Mouse (Mus musculus) natural killer cell, adult 2 months (primary cell): ENCODE measurements around the gene Ddx47.

ENCODE experiments used
- DNase-seq, 2 experiments: peaks; one replicate each; pipeline ENCODE4 v3.0.0; 2022; ENCODE audit warnings: low spot score in 2 of 2

The Ddx47 gene

GRCm38 (mm10) chr6:135011048-135011733 is at the start of gene Ddx47:
Ddx47 (plus strand) TSS chr6:135011612.
- DNase-seq, result peak; percentile 89 to 94

- DNase-seq, result no peak
Measured at GRCm38 (mm10) chr6:134961858-134962517, 49.4 kb upstream of the Ddx47 start.

GRCm38 (mm10) chr6:134962518-134962893 is 48.9 kb upstream of the Ddx47 start:
- no peak for DNase-seq

GRCm38 (mm10) chr6:134963910-134964309 is 47.5 kb upstream of the Ddx47 start:
- DNase-seq, result no peak

GRCm38 (mm10) chr6:134966681-134967080 is 44.7 kb upstream of the Ddx47 start:
- no peak for DNase-seq

GRCm38 (mm10) chr6:134968326-134968725 is 43.1 kb upstream of the Ddx47 start:
- no peak for DNase-seq

GRCm38 (mm10) chr6:134969498-134969897 is 41.9 kb upstream of the Ddx47 start:
- DNase-seq, result no peak

GRCm38 (mm10) chr6:134972096-134972495 is 39.3 kb upstream of the Ddx47 start:
- DNase-seq, result no peak

- DNase-seq, result no peak
Measured at GRCm38 (mm10) chr6:134976628-134977027, 34.8 kb upstream of the Ddx47 start.

GRCm38 (mm10) chr6:134981231-134982062 is 30.0 kb upstream of the Ddx47 start, which contains the start of gene Apold1:
Apold1 (plus strand) TSS chr6:134981718.
- peak; percentile 5 to 22 for DNase-seq

GRCm38 (mm10) chr6:134983529-134984370 is 27.7 kb upstream of the Ddx47 start:
- DNase-seq, result peak; percentile 73 to 81

- DNase-seq, result peak in 1 of 2 experiments; percentile 9
Measured at GRCm38 (mm10) chr6:134984748-134985147, 26.7 kb upstream of the Ddx47 start.

GRCm38 (mm10) chr6:134988377-134988776 is 23.0 kb upstream of the Ddx47 start:
- no peak for DNase-seq

GRCm38 (mm10) chr6:134990674-134991073 is 20.7 kb upstream of the Ddx47 start:
- DNase-seq, result no peak

- DNase-seq, result no peak
Measured at GRCm38 (mm10) chr6:134994031-134994651, 17.3 kb upstream of the Ddx47 start.

- DNase-seq, result no peak
Measured at GRCm38 (mm10) chr6:134994985-134995384, 16.4 kb upstream of the Ddx47 start.

- DNase-seq, result peak; percentile 5 to 46
Measured at GRCm38 (mm10) chr6:134996918-134997317, 14.5 kb upstream of the Ddx47 start.

- DNase-seq, result no peak
Measured at GRCm38 (mm10) chr6:134998076-134998475, 13.3 kb upstream of the Ddx47 start.

GRCm38 (mm10) chr6:134998781-134999180 is 12.6 kb upstream of the Ddx47 start:
- no peak for DNase-seq

GRCm38 (mm10) chr6:135000272-135000671 is 11.1 kb upstream of the Ddx47 start:
- no peak for DNase-seq

- no peak for DNase-seq
Measured at GRCm38 (mm10) chr6:135001991-135002390, 9.4 kb upstream of the Ddx47 start.
